Mouse (Mus musculus): Measurements from ENCODE around the gene Aldh1a1.
"Not testable (repeated sequence)": the region's sequence is repeated elsewhere in the genome, so short reads cannot be mapped to it uniquely, and the experiment has no call there.

Aldh1a1 gene

DNA sequence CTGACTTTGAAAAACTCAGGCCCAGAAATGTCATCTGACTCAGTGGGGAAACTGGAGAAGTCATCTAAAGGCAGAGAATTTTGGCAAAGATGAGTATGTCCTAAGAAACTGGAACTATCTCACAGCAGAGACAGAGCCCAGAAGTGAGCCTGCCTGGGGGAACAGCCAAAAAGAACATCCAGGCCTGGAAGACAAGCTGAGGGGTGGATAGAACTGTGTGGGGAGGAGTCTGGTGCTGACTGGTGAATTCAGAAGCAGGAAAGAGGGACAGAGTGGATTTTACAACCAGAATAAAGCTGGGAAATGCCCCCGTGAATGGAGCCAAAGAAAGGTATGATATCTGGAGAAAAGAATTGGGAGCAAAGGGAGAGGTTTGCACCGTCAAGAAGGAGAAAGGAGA, at the start of gene Aldh1a1:
Gene Aldh1a1 (plus strand): TSS at position 225 of the 400 bp plus-strand sequence.
- in situ Hi-C loops (cut with MboI, MseI) = no loop called here

DNA sequence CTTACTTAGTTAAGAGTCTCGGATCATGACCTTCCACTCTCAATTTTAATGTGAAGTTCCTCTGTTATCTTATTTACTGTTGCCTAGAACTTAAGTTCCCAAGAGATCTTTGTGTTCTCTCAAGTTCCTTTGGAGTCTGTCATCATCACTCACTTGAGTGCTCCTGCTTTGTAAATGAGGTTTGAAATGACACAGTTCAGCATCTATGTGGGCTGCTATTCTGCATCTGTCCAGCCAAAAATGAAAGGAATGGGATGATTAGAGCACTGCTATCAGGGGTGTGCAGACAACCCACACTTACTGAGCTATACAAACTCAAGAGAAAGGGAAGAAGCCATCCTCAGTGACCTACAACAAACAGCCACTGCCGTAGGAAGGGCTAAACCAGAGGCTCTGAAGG, 44.7 kb upstream of the Aldh1a1 start:
- in situ Hi-C loops (cut with MboI, MseI) = no loop called here

DNA sequence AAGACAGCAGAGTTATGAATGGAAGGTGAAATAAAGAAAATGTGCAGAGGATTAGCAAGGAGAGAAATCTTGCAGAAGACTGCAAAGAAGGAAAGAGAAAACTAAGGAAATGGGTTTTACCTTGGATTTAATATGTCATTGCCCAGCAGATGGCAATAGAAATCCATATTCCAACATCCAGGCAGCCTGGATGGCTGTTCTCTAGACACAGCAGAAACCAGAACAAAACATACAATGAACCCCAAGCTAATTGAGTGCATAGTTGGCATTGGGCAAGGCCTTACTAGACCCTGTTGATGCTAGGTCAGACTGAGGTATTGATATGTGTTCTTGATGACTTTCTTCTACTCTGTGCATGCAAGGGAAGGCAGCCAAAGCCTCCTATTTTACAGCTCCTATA, 43.0 kb upstream of the Aldh1a1 start:
- in situ Hi-C loops (cut with MboI, MseI) = no loop called here

DNA sequence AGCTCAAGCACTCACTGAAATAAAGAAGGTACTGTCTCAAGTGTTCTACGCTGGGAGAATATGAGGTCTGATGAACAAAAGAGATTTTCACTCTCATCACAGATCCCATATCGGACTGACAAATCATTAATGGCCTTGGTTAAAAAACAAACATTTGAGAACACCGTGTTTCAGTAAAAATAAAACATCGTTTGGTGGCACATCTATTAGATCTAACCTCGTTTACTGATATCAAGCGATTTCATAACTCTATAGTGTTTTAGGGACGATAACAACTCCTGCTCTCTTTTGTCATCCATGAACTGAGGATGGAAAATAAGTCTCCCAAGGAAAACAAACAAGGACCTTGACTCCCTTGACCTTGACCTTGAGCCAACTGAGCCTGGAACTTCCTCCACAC, 41.5 kb upstream of the Aldh1a1 start:
- in situ Hi-C loops (cut with MboI, MseI) = no loop called here

DNA sequence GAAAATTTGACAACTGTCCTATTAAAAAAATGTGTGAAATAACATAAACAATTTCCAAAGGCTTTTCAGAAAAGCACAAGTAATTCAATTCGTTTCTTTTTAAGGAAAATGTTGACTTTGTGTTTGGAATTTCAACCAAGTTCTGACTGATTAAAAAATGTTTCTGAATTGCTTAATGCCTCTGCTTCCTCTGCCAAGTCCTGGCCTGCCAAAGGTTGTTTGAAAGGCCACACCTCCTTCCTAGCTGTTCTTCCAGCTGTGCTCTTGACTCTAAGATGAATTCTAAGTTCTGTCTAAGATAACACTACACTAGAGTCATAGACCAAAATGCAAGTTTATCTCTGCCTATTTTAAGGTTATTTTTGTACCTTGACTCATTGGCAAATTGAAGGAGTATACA, 8.0 kb upstream of the Aldh1a1 start:
- in situ Hi-C loops (cut with MboI, MseI) = no loop called here

DNA sequence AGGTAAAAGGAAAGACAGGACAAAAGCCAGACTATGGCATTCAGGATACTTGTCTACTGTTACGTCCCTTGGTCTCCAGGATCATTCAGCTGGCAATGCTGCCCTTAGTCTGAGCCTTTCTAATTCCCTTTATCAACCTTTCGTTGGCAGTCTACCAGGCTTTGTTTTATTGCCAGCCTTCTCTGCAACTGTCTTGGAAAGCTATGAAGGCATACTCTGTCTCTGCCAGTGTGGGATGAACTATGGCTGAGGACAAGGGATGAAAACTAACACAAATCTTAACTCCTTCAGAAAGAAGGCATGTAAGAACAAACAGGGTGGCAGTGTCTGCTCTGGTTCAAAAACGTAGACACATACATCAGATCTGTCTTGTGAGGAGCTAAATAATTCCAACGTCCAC, 565 bp upstream of the Aldh1a1 start:
- in situ Hi-C loops (cut with MboI, MseI) = no loop called here

DNA sequence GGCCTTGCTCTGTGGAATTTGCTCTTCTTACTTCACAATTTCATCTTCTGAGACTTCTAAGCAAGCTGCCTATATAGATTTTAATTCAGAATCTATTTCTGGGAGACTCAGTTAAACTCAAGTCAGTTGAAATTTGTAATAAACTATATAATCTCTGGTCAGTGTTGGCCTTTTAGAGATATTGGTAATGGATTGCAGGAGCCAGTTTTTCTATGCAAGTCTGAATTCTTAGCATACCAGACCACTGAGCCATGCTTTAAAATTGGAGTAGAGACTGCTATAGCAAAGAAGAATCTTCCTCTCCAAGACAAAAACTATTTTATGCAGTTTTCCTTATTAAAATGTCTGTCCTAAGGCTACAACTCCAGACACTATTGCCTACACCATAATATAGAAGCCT, 4.0 kb downstream of the Aldh1a1 start:
- in situ Hi-C loops (cut with MboI, MseI) = no loop called here

DNA sequence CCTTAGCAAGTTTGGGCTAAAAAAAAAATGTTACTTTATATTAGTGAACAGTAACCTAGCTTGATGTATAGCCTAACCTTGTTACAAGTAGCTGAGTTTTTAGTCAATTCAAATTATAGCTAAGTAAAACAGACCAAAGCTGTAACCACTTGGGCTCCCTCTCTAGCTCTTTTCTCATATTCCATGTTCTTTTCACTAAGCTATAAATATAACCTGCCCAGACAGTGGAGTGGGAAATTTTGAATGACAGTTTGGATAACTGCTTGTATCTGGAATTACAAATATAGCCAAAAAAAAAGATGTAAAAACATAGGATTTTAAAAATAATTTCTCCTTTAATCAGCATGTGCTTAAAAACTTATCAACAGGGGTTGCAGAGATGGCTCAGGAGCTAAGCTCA, 12.8 kb downstream of the Aldh1a1 start:
- in situ Hi-C loops (cut with MboI, MseI) = no loop called here

DNA sequence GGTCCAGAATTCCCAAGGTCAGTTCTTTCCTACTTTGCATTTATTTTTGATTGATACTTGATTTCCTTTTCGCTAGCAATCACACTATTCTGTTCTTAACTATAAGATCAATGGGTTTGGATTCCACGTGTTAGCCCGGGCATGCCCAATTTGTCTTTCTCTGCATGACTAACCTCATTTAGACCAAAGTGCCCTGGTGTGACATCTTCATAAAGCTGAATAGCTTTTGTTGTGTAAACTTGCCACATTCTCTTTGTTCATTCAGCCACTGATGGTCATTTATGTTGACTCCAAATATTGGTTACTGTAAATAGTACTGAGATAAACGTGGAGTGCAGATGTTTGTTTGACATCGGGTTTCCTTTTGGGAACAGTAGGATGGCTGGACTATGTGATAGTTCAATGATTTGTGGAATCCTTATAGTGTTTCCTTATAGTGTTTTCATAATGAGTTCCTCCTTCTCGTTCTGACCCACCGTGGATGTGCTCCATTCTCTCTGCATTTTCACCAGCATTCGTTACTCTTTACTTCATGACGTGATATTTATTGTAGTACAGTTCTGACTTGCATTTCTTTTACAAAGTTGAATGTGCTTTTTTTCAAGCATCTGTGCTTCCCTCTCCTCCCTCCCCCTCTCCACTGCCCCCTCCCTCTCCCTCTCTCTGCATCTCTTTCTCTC, 14.6 kb downstream of the Aldh1a1 start:
- in situ Hi-C loops (cut with MboI, MseI) = no loop called here

DNA sequence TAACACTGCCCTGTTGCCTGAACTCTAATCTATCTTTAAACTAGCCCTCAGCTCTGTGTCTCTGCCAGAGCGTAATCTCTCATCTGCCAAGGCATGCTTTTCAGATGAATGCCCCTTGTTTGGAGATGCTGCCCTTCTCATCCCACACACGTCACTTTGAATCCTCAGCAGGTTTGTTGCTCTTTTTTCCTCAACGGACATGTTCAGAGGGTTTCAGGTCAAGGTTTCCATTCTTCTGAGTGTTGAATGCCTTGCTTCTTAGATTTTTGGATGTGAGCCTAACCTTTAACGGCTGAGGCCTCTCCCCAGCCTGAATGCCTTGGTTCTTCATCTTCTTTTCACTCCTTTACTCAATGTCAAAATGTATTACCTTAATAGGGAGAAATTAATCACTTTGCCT, 16.1 kb downstream of the Aldh1a1 start:
- in situ Hi-C loops (cut with MboI, MseI) = no loop called here

DNA sequence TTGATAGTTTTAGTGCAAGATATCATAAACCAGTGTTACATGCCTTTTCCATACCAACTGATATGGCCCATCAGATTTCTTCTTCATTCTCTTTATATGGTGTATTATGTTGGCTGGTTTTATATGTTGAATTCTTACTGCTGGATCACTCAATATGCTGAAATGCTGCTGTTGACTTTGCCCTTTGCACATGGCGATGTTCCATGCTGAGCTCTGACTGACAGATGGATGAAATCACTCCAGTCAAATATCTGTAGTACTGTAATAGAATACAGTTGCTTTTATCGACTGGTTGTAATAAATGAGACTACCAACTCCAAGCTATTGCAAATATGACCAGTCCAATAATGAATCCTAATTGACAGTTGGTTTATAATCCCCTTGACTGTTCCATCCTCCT, 19.5 kb downstream of the Aldh1a1 start:
- in situ Hi-C loops (cut with MboI, MseI) = no loop called here

DNA sequence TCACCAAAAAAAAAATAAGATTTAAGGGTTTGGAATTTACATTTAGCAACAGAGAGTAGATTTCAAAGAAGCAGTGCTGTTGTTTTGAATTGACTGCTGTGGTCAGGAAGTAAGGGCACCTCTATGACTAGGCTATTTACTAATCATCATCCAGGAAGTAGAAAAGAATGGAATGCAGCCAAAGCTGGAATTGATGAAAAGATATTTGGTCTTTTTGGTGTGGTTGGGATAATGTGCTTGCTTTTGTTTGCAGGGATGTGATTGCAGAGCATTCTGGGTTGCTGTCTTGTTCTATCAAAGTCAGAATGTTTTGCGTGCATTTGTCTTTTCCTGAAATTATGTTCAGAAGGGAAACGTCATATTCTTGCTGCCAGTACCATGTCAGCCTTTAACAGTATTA, 20.7 kb downstream of the Aldh1a1 start:
- in situ Hi-C loops (cut with MboI, MseI) = no loop called here

DNA sequence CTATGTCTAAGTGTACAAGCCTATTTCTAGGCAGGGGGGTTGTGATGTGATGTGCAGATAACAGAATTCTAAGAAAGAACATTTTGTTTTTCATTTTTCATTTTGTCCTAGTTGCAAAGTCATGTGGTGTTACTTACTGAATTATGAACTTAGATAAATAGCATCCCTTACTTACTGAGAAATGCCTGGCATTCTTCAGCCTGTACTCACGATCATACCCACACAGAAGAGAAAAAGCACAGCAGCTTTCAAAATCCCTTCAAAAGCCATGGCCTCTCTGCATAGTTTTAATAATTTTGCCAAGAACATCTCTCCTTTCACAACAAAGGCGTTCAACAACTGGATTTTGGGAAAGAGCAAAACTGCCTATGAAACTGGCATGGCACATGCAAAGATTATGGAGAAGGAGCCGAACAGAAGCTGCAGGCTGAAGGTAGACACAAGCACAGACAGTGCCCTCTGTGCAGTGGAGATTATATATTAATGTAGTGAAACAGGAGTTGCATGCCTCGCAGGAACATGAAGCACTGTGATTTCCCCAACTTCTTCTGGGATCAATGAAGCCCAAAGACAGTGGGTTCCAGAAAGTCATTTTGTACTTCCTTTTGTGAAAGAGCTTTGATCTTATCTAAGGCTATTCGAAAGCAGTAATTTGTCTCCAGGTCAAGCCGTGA, 21.3 kb downstream of the Aldh1a1 start:
- in situ Hi-C loops (cut with MboI, MseI) = no loop called here

DNA sequence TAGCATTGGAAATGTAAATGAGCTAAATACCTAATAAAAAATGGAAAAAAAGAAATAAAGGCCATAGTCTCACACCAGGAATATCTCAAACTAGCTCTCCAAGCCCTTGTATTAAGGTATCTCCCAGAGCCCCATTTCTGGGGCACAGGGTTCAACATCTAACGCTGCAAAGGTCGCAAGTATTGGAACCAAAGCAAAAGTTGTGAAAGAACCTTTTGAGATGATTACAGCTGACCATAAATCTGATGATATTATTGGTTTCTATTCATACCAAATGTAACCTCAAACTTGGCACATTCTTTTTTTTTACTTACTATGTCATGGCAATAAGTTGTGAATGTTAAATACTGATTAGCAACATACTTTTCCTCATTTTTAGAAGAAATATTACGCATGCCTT, 24.0 kb downstream of the Aldh1a1 start:
- in situ Hi-C loops (cut with MboI, MseI) = no loop called here

DNA sequence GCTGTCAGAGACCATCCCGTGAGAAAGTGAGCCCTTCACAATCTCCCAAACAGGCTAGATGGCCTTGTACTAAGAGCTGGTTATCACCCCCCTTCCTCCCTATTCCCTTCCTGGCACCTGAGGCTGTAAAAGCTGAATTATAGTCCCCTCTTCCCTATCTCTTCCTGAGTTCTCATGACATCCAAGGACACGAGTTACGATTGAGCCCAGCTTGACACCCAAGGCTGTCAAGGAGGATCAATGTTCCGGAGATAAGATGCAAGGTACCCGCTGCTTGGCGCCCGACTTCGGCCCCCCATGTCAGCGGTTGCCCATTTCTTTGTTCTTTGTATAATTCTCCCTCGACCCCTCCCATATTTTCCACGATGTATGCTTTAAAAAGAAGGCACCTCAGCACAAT, 36.6 kb downstream of the Aldh1a1 start:
- in situ Hi-C loops (cut with MboI, MseI) = not testable (repeated sequence)

DNA sequence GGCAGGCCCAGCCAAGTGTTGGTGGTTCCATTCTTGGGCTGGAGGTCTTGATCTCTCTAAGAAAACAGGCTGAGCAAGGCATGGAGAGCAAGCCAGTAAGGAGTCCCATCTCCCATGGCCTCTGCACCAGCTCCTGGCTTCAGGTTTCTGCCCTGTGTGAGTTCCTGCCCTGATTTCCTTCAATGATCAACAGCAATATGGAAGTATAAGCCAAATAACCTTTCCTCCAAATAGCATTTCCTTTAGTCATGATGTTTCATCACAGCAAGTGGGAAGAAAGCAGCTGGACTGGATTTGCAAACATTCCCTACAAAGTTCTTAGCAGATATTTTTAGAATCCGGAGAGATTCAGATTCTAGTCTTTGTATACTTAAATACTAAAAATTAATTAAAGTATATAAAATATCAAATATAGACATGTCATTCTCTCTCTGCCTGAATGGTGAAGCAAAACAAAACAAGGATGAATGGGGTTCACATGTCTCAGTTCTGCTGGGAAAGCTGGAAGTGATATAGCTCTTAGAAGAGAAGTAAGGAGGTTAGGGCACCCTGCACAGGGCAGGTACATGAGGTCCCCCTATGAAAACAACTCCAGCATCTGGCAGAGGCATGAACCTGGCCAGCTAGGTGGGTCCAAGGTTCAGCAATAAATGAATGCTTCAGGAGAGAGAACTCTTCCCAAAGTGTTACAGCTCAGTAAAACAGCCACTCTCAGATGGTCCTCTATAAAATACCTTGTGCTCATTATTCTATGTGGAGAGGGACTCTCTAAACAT, 37.6 kb downstream of the Aldh1a1 start:
- in situ Hi-C loops (cut with MboI, MseI) = no loop called here

DNA sequence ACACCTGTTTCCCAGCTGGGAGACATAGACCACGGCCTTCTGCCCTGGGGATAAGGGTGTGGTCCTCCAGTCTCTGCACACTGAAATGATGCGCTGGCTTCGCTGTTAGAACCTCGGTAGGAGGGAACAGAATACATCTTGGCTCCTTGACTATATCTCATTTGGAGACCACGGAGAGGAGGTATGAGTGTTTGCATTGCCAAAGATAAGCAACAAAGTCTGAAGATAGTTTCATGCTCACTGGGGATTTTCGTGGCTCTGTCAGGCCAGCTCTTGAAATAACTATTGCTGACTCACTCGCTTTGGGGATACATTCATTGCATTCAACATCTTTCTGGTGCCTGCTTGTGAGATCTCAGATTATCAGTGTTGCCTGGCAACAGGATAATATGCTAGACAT, 44.0 kb downstream of the Aldh1a1 start:
- in situ Hi-C loops (cut with MboI, MseI) = no loop called here

DNA sequence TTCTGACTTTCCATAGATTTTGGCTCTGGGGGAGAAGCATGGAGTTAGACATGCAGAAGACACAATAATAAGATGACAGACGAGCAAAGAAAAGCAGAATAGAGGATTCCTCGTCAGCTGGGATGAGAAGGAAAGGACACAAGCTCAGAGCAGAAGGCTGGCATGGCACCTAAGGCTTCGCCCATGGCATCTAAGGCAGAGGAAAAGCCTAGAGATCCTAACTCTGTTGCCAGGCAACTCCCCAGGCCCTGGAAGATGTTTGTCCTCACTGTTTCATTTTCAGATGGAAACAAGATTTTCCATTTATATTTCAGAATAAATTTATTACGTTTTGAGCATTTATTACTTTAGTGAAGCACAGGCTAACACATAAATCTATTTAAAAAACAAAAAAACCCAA, 48.5 kb downstream of the Aldh1a1 start:
- in situ Hi-C loops (cut with MboI, MseI) = no loop called here

DNA sequence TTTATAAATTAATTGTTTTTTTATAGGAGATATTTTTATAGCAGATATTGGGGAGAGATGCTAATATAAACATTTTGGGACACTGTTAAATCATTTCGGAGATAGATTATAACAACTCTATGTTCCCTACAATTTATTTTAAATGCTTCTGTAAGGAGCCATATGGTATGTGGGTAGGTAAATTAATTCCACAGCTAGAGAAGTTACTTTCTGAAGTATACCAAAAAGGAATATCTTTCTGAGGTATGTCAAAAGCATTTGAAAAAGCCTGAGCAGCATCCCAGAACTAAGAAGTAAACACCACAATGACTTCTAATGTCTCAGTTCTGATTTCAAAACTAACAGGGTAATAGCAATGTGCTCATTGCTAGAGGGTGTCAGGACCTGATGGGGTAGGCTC, 49.4 kb downstream of the Aldh1a1 start:
- in situ Hi-C loops (cut with MboI, MseI) = no loop called here

DNA sequence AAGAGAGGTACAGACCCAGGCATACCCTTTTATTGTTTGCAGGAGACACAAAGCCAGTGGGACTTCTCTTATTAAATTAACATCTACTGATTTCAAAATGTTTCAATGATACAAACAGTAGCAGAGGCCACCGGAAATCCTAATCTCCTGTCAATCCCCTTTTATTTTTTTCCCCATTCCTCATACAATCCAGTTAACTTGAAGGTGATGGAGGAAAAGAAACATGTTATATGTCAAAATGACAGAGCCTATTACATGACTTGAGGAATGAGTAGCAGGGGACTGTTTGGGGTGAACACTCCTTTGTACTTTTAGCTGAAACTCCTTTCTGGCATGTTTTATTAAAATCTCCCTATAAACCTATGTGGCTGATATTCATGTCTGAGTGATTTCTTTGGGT, 51.3 kb downstream of the Aldh1a1 start:
- in situ Hi-C loops (cut with MboI, MseI) = no loop called here

DNA sequence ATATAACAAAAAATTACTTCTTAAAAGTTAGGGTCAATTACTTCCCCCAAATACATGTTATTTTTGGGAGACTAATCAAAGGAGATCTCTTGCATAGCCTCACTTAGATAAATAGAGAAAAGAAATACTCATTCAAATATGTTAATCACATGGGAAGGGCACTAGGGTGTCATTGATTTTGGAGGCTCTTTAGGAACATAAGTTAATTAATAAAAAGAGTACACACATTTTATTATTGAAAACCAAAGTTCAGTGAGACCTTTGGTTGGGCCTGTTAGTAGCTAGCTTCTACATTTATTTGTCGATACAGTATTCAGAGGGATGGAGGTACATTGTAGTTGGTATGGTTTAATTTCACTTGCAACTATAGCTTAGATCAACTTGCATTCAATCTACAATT, 52.4 kb downstream of the Aldh1a1 start:
- in situ Hi-C loops (cut with MboI, MseI) = no loop called here

DNA sequence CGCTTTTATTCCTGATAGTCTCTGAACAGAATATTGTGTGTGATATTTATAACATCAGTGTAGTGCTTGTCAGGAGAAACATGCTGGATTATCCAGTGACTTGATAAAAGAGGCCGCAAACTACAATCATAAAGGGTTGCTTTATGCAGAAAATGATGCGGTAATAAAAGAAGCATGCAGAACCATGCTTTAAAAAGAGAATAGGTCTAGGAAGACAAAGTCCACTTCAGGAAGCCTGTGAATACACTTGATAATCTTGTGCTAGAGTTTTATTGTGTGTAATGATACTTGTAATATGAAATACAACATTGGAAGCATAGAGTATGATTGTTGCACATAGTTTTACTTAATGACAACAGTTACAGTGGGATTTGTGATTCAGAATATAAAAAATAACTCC, 54.5 kb downstream of the Aldh1a1 start:
- in situ Hi-C loops (cut with MboI, MseI) = no loop called here

DNA sequence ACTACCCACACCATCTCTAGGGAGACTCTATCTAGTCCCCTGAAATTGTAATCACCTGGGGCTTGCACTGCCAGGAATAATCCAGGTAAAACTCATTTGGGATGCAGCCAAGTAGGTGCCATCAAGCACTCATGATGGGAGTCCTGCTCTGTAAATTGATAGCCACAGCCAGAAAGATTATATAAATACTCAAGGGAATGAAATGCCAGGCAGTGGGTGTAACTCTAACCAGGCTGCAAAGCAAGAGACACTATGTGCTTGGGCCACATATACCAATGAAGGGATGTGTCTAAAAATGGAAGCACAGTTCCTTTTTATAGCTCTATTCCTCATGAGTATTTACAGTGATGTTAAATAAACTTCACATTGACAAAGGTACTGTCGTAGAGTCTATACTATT, 56.9 kb downstream of the Aldh1a1 start:
- in situ Hi-C loops (cut with MboI, MseI) = no loop called here

Data from T-helper 2 cell (primary cell).